Mouse (Mus musculus) megakaryocyte progenitor cell, adult 5-6 weeks (primary cell): ENCODE data around the gene Otop3. TPM values are rescaled to one million over a fixed set of nuclear protein-coding genes. Genes with fewer than 3 reads are reported as not detected.
"Not testable (repeated sequence)": the region's sequence is repeated elsewhere in the genome, so short reads cannot be mapped to it uniquely, and the experiment has no call there.

ENCODE experiments used
- ATAC-seq: replicated peaks from 2 replicates; pipeline ENCODE4 v1.8.0; 2016; ENCODE audit warnings: mild to moderate bottlenecking, moderate TSS enrichment, inconsistent platforms; ENCODE audit not compliant: poor library complexity
- total RNA-seq, 2 experiments: library from RNA; stranded (forward) in 1 of 2; stranded (reverse) in 1 of 2; fragments of 157-497, 149-512 nt in 1 of 2; fragments of 200-1000 nt in 1 of 2; gene quantifications; 2 replicates each; pipeline versions ENCODE4 v1.2.3 to v1.2.4; 2015 to 2017

Otop3 gene
- total RNA-seq, 2 experiments from 2014 or later: not detected

GRCm38 (mm10) chr11:115364136-115364535 lies 29.6 kb downstream of the Otop3 start:
- no peak for ATAC-seq

GRCm38 (mm10) chr11:115366039-115366705 lies 31.6 kb downstream of the Otop3 start:
- no peak for ATAC-seq

- no peak for ATAC-seq
These were observed 32.3 kb downstream of the Otop3 start for GRCm38 (mm10) chr11:115366706-115367394.

GRCm38 (mm10) chr11:115367395-115367944 lies 32.9 kb downstream of the Otop3 start, which contains the start of gene Hid1:
Gene Hid1 (minus strand): TSS chr11:115367756.
- peak; percentile 91 for ATAC-seq

DNA sequence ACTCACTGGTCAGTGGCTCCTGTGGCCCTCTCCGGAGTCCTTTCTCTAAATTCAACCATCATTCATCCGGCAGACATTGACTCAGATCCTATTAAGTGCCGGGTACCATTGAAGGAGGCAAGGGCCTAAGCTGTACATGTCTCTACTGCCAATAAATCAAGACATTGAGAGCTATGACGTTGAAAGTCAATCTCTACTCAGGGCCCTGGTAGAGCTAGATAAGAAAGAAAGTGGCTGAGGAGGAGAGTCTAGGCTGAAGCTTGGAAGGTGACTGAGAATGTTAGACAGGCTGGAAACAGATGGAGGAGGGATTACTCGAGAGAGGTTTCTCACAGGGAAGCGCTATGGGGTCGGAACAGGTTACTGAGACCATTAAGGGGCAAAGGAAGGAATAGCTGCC lies 35.8 kb downstream of the Otop3 start:
- 0 out of 2 replicates have a peak, but pooled peaks have one; percentile 32 for ATAC-seq

GRCm38 (mm10) chr11:115371354-115371753 lies 36.8 kb downstream of the Otop3 start:
- ATAC-seq: no peak

DNA sequence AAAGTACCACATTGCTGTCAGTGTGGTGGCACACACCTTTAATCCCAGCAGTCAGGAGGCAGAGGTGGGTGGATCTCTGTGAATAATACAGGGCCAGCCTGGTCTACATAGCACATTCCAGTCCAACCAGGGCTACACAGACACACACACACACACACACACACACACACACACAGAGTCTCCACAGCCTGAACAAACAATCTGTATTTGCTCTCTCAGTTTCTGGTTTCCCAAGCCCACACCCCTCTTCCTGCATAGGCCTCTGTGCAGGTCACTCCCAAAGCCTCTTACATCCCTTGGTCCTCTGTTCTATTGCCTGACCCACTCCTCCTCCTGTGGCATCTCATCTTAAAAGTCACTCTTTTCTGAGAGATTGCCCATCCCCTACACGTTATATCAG lies 37.5 kb downstream of the Otop3 start:
- ATAC-seq: no peak

DNA sequence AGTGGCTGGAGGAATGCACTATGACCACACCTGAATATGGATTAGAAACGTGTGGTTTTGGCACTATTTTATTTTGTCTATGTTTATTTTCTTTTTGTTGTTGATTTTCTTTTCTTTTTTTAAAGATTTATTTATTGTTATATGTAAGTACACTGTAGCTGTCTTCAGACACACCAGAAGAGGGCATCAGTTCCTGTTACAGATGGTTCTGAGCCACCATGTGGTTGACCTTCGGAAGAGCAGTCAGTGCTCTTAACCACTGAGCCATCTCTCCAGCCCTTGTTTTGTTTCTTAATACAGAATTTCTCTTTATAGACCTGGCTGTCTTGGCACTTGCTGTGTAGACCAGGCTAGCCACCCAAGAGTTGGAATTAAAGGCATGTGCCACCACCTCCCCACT lies 38.2 kb downstream of the Otop3 start:
- no peak for ATAC-seq

- ATAC-seq: peak; percentile 59
These were observed 39.5 kb downstream of the Otop3 start for GRCm38 (mm10) chr11:115373805-115374694.

GRCm38 (mm10) chr11:115374695-115375425 lies 40.3 kb downstream of the Otop3 start:
- no peak for ATAC-seq

GRCm38 (mm10) chr11:115376722-115377121 lies 42.2 kb downstream of the Otop3 start:
- ATAC-seq: peak; percentile 26; the same call in 1 of the 2 replicates

DNA sequence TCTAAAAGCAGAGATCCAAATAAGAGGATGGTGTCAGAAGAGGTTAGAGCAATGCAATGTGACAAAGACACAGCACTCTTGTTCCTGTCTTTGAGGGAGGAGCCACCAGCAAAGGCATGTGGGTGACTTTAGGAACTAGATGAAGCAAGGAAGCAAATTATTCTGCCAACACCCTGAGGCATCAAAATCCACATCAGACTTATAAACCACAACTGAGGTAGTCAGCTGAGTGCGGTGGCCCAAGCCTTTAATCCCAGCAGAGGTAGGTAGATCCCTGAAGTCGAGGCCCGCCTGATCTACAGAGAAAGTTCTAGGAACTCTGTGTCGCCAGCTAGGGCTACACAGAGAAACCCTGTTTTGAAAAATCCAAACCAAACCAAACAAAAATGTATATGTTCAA lies 42.7 kb downstream of the Otop3 start:
- no peak for ATAC-seq

- no peak for ATAC-seq
These were observed 43.3 kb downstream of the Otop3 start for GRCm38 (mm10) chr11:115377854-115378253.

DNA sequence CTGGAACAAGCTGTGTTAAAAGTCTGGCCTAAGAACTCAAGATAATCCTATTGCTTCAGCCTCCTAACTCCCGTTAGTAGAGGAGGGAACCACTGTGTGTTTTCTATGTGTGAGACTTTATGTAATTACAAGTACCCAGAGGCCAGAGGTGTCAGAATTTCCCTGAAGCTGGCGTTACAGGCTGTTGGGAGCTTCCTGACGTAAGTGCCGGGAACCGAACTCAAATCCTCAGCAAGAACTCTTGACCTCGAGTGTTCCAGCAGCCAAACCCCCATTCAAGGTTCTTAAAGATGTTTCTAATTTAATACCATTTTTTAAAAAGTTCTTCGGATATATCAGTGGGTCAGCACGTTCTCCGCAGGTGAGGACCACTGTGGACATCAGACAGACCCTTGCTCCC lies 46.7 kb downstream of the Otop3 start:
- no peak for ATAC-seq

DNA sequence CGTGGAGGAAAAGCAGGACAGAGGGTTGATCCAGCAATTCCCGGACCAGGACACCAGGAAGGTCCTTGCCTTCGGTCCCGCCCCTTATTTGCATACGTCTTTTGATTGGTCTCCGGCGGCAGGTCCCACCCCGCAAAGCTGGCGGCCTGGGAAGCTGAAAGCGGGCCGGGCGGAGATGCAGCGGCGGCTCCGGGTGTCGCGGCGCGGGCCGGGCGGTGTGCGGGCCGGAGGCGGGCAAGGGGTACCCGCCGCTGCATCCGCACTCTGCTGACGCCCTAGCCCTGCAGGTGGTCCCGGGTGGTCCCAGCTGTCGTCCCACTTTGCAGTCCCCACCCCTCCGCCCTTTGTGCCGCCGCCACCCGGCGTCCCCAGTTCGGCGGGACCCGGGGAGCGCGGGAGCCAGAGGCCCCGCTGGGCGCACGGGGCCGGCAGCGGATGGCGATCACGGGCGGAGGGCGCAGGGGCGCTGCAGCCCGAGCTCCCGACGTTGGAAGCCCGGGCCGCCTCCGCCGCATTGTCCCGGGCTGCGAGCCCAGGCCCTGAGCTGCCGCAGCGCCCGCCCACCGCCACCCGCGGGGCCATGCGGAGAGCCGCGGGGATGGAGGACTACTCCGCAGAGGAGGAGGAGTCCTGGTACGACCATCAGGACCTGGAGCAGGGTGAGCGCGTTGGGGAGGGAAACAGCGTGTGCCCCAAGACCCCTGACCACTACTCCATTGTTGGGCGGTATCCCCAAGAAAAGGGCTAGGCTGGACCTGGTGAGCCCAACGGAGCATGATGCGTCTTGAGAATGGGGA lies 47.4 kb downstream of the Otop3 start, which contains the start of gene Cdr2l:
Gene Cdr2l, plus strand, starts transcription at position 174 of the 797 bp plus-strand sequence.
- peak; percentile 37; the same call in 1 of the 2 replicates for ATAC-seq

GRCm38 (mm10) chr11:115382891-115383290 lies 48.4 kb downstream of the Otop3 start:
- ATAC-seq: no peak

GRCm38 (mm10) chr11:115383701-115384474 lies 49.4 kb downstream of the Otop3 start:
- no peak for ATAC-seq

- no peak for ATAC-seq
These were observed 50.1 kb downstream of the Otop3 start for GRCm38 (mm10) chr11:115384587-115384986.

DNA sequence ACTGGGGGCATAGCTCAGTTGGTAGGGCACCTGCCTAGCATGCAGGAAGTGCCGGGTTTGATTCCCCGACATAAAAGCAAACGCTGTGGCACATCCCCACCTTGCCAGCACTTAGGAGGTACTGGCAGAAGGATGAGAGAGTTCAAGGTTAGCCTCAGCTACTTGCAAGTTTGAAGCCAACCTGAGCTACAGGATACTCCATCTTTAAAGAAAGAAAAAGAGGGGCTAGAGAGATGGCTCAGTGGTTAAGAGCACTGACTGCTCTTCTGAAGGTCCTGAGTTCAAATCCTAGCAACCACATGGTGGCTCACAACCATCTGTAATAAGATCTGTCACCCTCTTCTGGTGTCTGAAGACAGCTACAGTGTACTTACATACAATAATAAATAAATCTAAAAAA lies 52.3 kb downstream of the Otop3 start:
- not testable (repeated sequence) for ATAC-seq
